Mouse (Mus musculus): Measurements from ENCODE around the gene Entpd1.

DNA sequence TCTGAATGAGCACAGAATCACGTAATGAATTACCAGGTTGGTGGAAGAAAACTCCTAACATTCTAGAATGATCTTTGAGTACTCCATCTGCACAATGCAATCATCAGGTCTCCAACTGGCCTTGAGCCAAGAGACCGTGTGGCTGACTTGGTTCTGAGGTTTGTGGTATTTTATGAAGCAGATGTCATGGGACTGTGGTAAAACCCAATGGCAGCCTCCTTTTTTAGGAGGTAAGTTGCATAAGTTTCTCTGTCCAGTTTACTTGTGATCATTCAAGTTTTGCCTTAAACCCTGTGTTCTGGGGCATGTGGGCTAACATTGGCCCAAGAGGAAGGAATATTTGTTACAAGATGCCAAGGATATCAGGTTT, 176.5 kb downstream of the Entpd1 start:
- no peak for TF ChIP-seq CTCF (IDR thresholded peaks at IDR 0.05 in 2 of 3, conservative IDR thresholded peaks at IDR 0.05 in 1 of 3; ENCODE audit: control insufficient read depth in 1 of 3, insufficient read depth in 1 of 3, low read depth in 2 of 3, low read length in 3 of 3, poor library complexity in 1 of 3, severe bottlenecking in 1 of 3)
- TF ChIP-seq ZKSCAN1 (IDR thresholded peaks at IDR 0.05; ENCODE audit: low read depth, low read length): no peak
